ENCODE assay signal across 10 mouse cellular contexts in the genomic region with DNA sequence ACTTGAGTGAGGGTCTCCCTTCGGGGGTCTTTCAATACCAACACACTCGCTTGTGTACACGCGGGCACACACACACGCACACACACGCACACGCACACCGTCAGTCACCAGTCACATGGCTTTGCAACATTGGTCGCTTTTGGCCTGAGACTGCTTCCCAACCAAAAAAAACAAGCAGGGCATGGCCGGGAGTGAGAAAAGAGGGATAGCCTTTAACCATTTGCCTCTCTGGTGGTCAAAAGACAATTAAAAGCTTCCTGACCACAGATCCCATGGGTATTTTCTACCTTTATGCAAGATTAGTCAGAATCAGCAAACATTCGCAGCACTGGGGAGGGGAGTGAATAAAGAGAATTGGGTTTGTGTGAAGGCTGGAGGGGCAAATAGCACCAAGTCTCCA. TPM values are rescaled to one million over a fixed set of nuclear protein-coding genes. Genes with fewer than 3 reads are reported as not detected.
DNase-seq lines count a peak whose midpoint lies in the region; ATAC-seq and TF ChIP-seq lines count a peak whose summit lies in the region.
"Had no signal": no experiment of that assay in that cellular context is flagged by ENCODE, and none has a peak within 500 bp of the region (broad histone marks: within the 10 kb centered on the region; RNA-seq: fewer than 3 reads in every experiment).

A gene (minus strand): TSS at position 101 of the 400 bp plus-strand sequence.

- 33% methylated on average over 11 of the region's 11 CpGs for WGBS in cerebellum, adult 2 months
- WGBS in neural tube, embryonic 11.5 days, result 32% methylated on average over 11 of the region's 11 CpGs
- WGBS in limb, embryonic 14.5 days, result 40% methylated on average over 11 of the region's 11 CpGs
- WGBS in stomach, embryonic 16.5 days, result 30% methylated on average over 11 of the region's 11 CpGs

- no peak within 1 kb of the TSS for H3K27ac ChIP-seq in cerebellum, adult 2 months (ENCODE audit: insufficient read depth, low read length)
- no peak within 1 kb of the TSS for H3K27ac ChIP-seq in neural tube, embryonic 11.5 days (ENCODE audit: low read depth, low read length)
- no peak within 1 kb of the TSS for H3K27ac ChIP-seq in limb, embryonic 14.5 days (replicated peaks; ENCODE audit: low read depth, low read length)
- H3K27ac ChIP-seq in stomach, embryonic 16.5 days (ENCODE audit: low read length), result no peak within 1 kb of the TSS

- no peak within 1 kb of the TSS for H3K9ac ChIP-seq in neural tube, embryonic 11.5 days (ENCODE audit: low read length)
- H3K9ac ChIP-seq in limb, embryonic 14.5 days (ENCODE audit: low read depth, low read length, severe bottlenecking), result no peak within 1 kb of the TSS
- H3K9ac ChIP-seq in stomach, embryonic 16.5 days (ENCODE audit: low read length), result no peak within 1 kb of the TSS

- H3K4me3 ChIP-seq in cerebellum, adult 2 months (replicated peaks; ENCODE audit: insufficient read depth, low read depth, low read length), result peak within 1 kb of the TSS; percentile 42
- H3K4me3 ChIP-seq in neural tube, embryonic 11.5 days (ENCODE audit: low read depth, low read length), result peak within 1 kb of the TSS; percentile 22
- peak within 1 kb of the TSS; percentile 28 for H3K4me3 ChIP-seq in limb, embryonic 14.5 days (replicated peaks; ENCODE audit: low read length)
- peak within 1 kb of the TSS; percentile 33 for H3K4me3 ChIP-seq in stomach, embryonic 16.5 days (replicated peaks; ENCODE audit: low read length)

- H3K9me3 ChIP-seq in neural tube, embryonic 11.5 days (ENCODE audit: control insufficient read depth, low read length), result no peaks in the 10 kb centered on the region
- H3K9me3 ChIP-seq in limb, embryonic 14.5 days (ENCODE audit: control insufficient read depth, low read length), result no peaks in the 10 kb centered on the region
- no peaks in the 10 kb centered on the region for H3K9me3 ChIP-seq in stomach, embryonic 16.5 days (replicated peaks; ENCODE audit: control insufficient read depth, low read length)

- no peak for DNase-seq in cerebellum, adult 2 months
- DNase-seq in cerebellum, adult 9-10 months, result no peak
- DNase-seq in neural tube, embryonic 11.5 days (ENCODE audit: low spot score), result no peak
- DNase-seq in neural tube, embryonic 10.5 days (ENCODE audit: extremely low spot score, low spot score), result no peak
- no peak for DNase-seq in limb, embryonic 14.5 days (ENCODE audit: low spot score)
- DNase-seq in right cerebral cortex, adult 2 months (ENCODE audit: low spot score in 2 of 2), result no peak
- no peak for DNase-seq in layer of hippocampus, postnatal 14 days (ENCODE audit: low spot score in 2 of 2)
- DNase-seq: adrenal gland, postnatal 10 days had no signal

- no peaks in the 10 kb centered on the region for H3K27me3 ChIP-seq in cerebellum, adult 2 months (ENCODE audit: control insufficient read depth, insufficient read depth, low read length)
- H3K27me3 ChIP-seq in neural tube, embryonic 11.5 days (ENCODE audit: control insufficient read depth, insufficient read depth, low read length), result no peaks in the 10 kb centered on the region
- H3K27me3 ChIP-seq in limb, embryonic 14.5 days (ENCODE audit: control insufficient read depth, insufficient read depth, low read length), result peaks cover 8% of the 10 kb centered on the region; the same call in 1 of the 2 replicates
- H3K27me3 ChIP-seq in stomach, embryonic 16.5 days (ENCODE audit: control insufficient read depth, insufficient read depth, low read length), result peaks cover 7% of the 10 kb centered on the region

- TF ChIP-seq CTCF in cerebellum, adult 2 months (IDR thresholded peaks at IDR 0.05; ENCODE audit: borderline replicate concordance, insufficient read depth, low read depth, low read length), result no peak

- no peak for TF ChIP-seq POLR2A in cerebellum, adult 2 months (IDR thresholded peaks at IDR 0.05; ENCODE audit: borderline replicate concordance, insufficient read depth, low read length)
- TF ChIP-seq POLR2A in limb, embryonic 14.5 days (IDR thresholded peaks at IDR 0.05; ENCODE audit: borderline replicate concordance, extremely low read depth, insufficient read depth, insufficient read length), result no peak

- peak within 1 kb of the TSS; percentile 52 for H3K4me2 ChIP-seq in neural tube, embryonic 11.5 days (ENCODE audit: low read depth)
- peak within 1 kb of the TSS; percentile 52 for H3K4me2 ChIP-seq in limb, embryonic 14.5 days (replicated peaks; ENCODE audit: low read depth, low read length, severe bottlenecking)
- H3K4me2 ChIP-seq in stomach, embryonic 16.5 days (ENCODE audit: low read depth, low read length), result peak within 1 kb of the TSS; percentile 57

- no peak for ATAC-seq in neural tube, embryonic 11.5 days (ENCODE audit: insufficient read depth, low FRiP score, low TSS enrichment)
- no peak for ATAC-seq in limb, embryonic 14.5 days (ENCODE audit: low FRiP score, low read depth)
- ATAC-seq in stomach, embryonic 16.5 days (ENCODE audit: insufficient read depth, low FRiP score), result no peak

- H3K4me1 ChIP-seq in cerebellum, adult 2 months (ENCODE audit: control insufficient read depth, insufficient read depth, low read length), result no peaks in the 10 kb centered on the region
- no peaks in the 10 kb centered on the region for H3K4me1 ChIP-seq in neural tube, embryonic 11.5 days (ENCODE audit: control insufficient read depth, insufficient read depth, low read length)
- H3K4me1 ChIP-seq in limb, embryonic 14.5 days (ENCODE audit: control insufficient read depth, insufficient read depth, low read length), result no peaks in the 10 kb centered on the region
- no peaks in the 10 kb centered on the region for H3K4me1 ChIP-seq in stomach, embryonic 16.5 days (ENCODE audit: control insufficient read depth, insufficient read depth, low read length)

- H3K36me3 ChIP-seq in neural tube, embryonic 11.5 days (ENCODE audit: control insufficient read depth, insufficient read depth, low read length), result no peaks in the 10 kb centered on the region
- no peaks in the 10 kb centered on the region for H3K36me3 ChIP-seq in limb, embryonic 14.5 days (ENCODE audit: control insufficient read depth, insufficient read depth, low read length)
- H3K36me3 ChIP-seq in stomach, embryonic 16.5 days (ENCODE audit: control insufficient read depth, insufficient read depth, low read length), result no peaks in the 10 kb centered on the region

RNA-seq across cellular contexts. Expression of the gene that starts here (rescaled TPM):
- polyA plus RNA-seq in cerebellum, adult 2 months (2012; rRNA removed), result 6.0 and 7.8 TPM in 2 replicates
- polyA plus RNA-seq in neural tube, embryonic 11.5 days (2014; fragmentation: Nextera tagmentation; extraction: Ambion mirVana), result 0.45 and 0.50 TPM in 2 replicates
- polyA plus RNA-seq in limb, embryonic 14.5 days (2012; rRNA removed), result 6.1 and 7.7 TPM in 2 replicates
- polyA plus RNA-seq in limb, embryonic 14.5 days (2014; fragmentation: Nextera tagmentation; extraction: Ambion mirVana), result 2.6 and 3.0 TPM in 2 replicates
- polyA plus RNA-seq in stomach, embryonic 16.5 days (2015; fragmentation: Nextera tagmentation; extraction: Ambion mirVana), result 2.8 and 3.2 TPM in 2 replicates
- total RNA-seq in layer of hippocampus, postnatal 14 days (2021), result 1 to 10 TPM; 7.7 to 7.8 TPM
- total RNA-seq: gastrocnemius, adult 18-20 months had no signal
